ENCODE assay signal across 8 mouse cellular contexts in genomic region chr11:58168167-58168915, GRCm38 (mm10). TPM values are rescaled to one million over a fixed set of nuclear protein-coding genes. Genes with fewer than 3 reads are reported as not detected.
DNase-seq lines count a peak whose midpoint lies in the region; ATAC-seq lines count a peak whose summit lies in the region.

Gene Gemin5 (minus strand): TSS chr11:58168539.

- H3K9me3 ChIP-seq in hindbrain, embryonic 13.5 days: no peaks in the 10 kb centered on the region; the same call in 1 of the 2 replicates

- H3K36me3 ChIP-seq in hindbrain, embryonic 13.5 days: peaks cover 35% of the 10 kb centered on the region

- H3K9ac ChIP-seq in hindbrain, embryonic 13.5 days: peak within 1 kb of the TSS; percentile 83

- WGBS in hindbrain, embryonic 13.5 days: 1% methylated on average over 61 of the region's 71 CpGs

- peak; percentile 84 for ATAC-seq in hindbrain, embryonic 13.5 days (ENCODE audit: low FRiP score)

- no peaks in the 10 kb centered on the region for H3K27me3 ChIP-seq in hindbrain, embryonic 13.5 days

- H3K4me2 ChIP-seq in hindbrain, embryonic 13.5 days: peak within 1 kb of the TSS; percentile 72

- peak within 1 kb of the TSS; percentile 71 for H3K27ac ChIP-seq in hindbrain, embryonic 13.5 days

- peak within 1 kb of the TSS; percentile 77 for H3K4me3 ChIP-seq in hindbrain, embryonic 13.5 days

- H3K4me1 ChIP-seq in hindbrain, embryonic 13.5 days (replicated peaks): peaks cover 26% of the 10 kb centered on the region

- peak; percentile 89 for DNase-seq in R1 (ENCODE audit: low read depth, low spot score)
- peak; percentile 92 to 93 for DNase-seq in cerebellum, postnatal 14 days
- peak; percentile 68 to 79 for DNase-seq in frontal cortex, postnatal 14 days (ENCODE audit: low spot score in 2 of 2)
- peak; percentile 84 for DNase-seq in layer of hippocampus, postnatal 36 days
- DNase-seq in lung, postnatal 25 days (ENCODE audit: low spot score): peak; percentile 77
- peak; percentile 67 for DNase-seq in retina, adult 2 months (ENCODE audit: low read depth, low spot score)
- DNase-seq in thymus, postnatal 25 days: peak; percentile 88

RNA-seq across cellular contexts. Expression of gene Gemin5, which starts in this region (rescaled TPM):
- 13.6 and 17.0 TPM in 2 replicates for polyA plus RNA-seq in hindbrain, embryonic 13.5 days (2015; fragmentation: Nextera tagmentation; extraction: Ambion mirVana)
- 10 to 100 TPM; 20.4 to 22.0 TPM for total RNA-seq in layer of hippocampus, postnatal 36 days (2021)

Comparison
In these comparisons a context has a peak if more than half of its experiments do, and no peak if none do; other contexts are left out.
1. Peak in every context shown above with its lines: DNase-seq, ATAC-seq, H3K4me3 ChIP-seq and H3K27ac ChIP-seq.